Mouse (Mus musculus): Measurements from ENCODE around the gene Fxyd3.
A peak's percentile ranks its signal among the peaks of the same experiment; 100 is the strongest.

The Fxyd3 gene

DNA sequence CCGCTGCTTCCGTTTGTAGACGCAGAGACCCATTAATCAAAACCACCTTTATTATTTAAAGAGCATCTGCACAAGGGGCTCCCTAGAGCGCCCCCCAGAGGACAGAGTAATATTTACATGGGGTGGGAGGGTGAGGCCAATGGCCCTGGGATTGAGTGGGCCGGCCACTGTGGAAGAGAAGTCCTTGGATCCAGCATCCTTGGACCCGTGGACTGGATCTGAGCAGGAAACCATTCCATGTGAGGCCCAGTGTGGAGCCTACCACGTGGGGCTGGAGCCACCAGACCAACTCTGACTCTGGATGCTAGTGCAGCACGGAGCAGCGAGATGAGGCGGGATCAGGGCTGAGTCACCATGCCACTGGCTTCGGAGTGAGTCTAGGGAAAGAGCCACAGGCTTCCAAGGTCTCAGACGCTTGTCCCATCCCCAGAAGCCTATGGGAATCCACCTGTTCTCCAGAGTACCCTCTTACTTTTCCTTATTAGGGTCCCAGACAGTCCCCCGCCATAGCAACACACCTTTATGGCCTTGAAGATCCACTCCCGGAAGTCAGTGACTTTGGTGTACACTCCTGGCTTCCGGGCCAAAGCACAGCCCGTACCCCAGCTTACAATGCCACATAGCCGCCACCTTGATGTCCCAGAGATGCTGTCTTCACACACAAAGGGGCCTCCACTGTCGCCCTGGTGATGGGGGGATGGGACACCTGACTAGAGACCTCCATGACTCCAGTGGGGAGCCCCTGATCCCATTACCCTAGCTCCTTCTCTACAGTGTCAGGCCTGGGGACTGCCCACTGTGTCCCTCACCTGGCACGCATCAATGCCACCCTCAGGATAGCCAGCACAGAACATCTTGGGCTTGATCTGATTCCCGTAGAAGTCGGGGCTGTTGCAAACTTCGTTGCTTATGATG is 22.4 kb upstream of the Fxyd3 start:
- DNase-seq (ENCODE audit: low spot score), result no peak

DNA sequence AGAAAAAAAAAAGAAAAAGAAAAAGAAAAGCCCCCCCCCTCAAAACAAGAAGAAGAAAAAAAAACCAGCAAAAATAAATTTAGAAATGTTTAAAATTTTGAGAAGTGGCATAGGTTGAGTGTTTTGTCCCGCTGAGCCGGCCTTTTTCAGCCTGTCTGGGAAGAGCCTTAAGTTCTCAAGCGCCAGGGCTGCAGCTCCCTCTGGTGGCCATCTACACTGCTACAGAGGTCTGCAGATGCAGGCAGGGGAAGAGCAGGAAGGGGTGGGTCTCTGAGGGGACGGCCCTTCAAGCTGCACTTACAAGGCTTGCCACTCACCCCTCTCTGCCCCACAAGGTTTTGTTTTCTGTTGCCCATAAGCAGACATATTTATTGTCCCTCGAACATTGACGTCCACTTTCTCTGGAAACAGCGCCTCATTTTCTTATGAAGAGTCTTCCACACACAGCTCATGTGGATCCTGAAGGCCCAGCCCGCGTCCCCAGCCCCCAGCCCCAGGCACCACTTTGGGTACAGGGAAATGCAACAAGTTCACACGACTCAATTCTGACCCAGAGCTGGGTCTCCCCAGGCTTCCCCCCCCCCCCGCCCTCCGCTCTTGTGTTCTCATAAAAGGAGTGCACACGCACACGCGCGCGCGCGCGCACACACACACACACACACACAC is 21.2 kb upstream of the Fxyd3 start:
- peak; percentile 97 for DNase-seq (ENCODE audit: low spot score)

DNA sequence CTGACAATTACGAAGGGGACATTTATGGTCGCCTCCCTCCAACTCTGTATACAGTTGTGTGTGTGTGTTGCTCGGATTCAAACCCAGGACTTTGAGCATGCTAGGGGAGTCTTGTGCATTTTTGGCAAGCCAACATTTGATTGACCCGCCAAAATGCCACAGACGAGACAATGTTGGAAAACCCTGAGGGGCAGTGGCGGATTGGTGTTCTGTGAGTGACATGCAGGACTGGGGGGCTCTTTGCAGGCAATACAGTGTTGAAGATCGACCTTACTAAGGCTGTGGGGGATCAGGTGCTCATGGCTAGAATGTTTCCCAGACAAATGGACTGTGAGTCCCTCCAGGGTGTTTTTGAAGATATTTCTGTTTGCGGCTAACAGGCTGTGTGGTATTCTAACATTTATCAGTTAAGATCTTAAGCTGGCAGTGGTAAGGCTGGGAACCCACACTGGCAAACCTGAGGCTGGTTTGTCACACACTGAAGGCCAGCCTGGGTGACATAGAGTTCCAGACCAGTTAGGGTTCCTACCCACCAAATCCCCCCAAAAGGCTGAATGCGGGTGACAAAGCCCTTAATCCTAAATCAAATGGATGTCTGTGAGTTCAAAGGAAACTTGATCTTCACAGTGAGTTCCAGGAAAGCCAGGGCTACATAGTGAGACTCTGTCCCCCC is 20.5 kb upstream of the Fxyd3 start:
- no peak for DNase-seq (ENCODE audit: low spot score)

DNA sequence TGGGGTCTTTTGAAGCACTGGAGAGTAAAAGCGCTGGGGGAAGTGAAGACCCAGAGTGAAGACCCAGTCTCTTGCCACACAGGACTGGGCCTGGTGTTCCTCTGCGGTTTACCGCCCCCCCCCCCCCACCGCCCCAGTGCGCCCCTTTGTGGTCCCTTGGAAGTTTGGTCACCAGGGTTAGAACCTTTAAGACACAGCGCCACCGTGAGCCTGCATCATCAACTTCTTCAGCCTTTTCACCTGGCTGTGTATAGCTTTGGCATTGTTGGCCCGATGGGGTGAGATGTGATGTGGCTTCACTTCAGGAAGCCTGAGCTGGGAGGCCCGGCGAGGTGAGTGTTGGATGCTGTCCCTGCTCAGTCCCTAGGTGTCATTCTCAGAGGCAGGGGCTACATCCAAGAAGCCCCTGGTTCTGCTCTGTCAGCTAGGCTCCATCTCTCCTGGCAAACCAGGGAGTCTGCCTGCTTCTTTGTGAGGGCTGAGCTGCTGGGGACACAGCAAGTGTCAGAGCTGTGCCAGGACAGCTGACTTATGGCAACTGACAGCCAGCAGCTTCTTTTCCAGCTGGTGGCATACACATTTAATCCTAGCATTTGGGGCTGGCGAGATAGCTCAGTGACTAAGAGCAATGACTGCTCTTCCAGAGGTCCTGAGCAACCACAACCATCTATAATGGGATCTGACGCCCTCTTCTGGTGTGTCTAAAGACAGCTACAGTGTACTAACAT is 18.4 kb upstream of the Fxyd3 start:
- DNase-seq (ENCODE audit: low spot score), result no peak

DNA sequence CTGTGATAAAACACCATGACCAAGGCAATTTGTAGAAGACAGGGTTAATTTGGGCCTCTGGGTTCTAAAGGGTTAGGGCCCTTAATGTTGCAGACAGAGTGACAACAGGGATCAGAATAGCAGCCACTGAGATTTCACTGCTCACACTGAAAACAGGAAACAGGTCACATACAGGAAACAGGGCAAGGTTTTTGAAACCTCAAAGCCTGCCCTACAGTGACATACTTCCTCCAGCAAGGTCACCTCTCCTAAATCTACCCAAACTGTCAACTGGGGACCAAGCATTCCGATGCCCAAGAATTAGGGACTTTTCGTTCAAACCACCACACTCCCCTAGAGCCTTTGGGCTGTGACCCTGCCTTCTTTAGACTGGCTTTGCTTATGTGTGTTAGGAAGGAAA is 13.2 kb upstream of the Fxyd3 start:
- no peak for DNase-seq (ENCODE audit: low spot score)

DNA sequence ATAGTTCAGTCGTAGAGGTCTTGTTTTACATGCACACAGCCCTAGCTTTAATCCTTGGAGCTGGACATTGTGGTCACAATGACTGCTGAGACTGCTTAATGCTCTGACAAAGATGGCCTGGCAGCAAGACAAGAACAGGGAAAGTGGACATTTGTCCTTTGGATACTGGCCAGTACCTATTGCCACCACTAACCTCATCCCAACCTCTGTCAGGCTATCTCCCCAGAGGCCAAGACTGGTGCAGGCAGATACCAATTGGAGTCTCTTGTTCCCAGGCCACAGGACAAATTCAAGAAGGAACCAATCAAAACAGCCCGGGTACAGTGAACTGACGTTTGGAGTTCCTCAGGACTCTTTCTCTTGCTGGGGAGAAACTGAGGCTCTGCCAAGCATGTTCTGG is 11.7 kb upstream of the Fxyd3 start:
- no peak for DNase-seq (ENCODE audit: low spot score)

DNA sequence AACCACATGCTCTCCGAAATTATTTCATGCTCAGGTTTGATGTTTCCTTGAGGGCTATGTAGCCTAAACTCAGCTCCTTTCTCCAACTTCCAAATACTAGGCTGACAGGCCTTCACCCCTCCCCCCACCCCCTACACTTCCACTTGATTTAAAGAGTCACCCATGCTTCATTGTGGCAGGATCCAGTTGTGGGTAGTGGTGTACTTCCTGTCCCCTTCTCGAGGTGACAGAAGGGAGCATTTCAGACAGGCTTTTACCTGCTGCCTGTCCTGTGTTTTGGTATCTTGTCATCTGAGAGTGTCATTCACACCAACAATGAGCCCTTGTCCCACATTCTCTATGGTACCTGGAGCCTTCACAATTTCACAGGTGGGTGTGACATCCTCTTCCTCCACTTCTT is 10.8 kb upstream of the Fxyd3 start:
- no peak for DNase-seq (ENCODE audit: low spot score)

DNA sequence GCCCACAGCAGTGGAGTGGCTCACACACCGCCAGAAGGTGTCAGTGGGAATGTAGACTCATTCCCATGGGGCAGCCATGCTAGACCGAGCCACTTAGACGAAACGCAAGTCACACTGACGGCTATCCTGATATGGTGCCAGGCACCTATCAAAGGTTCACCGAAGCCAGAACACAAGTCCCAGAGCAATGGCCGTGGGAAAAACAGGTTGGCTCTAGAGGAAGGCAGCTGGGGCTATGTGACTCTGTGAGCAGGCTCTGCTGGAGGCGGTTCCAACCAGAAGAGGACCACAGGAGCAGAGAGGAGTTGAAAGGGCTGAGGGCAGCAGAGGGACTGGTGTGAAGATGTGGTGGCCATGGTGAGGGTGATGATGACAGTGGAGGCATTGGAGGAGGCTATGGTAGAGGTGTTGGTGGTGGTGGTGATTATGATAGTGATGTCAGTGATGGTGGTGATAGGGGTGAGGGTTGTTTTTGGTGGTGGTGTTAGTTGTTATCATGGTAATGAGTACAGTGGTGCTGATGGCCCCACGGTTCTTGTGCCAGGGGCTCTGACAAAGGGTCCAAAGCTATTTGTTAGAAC is 9.8 kb upstream of the Fxyd3 start:
- no peak for DNase-seq (ENCODE audit: low spot score)

DNA sequence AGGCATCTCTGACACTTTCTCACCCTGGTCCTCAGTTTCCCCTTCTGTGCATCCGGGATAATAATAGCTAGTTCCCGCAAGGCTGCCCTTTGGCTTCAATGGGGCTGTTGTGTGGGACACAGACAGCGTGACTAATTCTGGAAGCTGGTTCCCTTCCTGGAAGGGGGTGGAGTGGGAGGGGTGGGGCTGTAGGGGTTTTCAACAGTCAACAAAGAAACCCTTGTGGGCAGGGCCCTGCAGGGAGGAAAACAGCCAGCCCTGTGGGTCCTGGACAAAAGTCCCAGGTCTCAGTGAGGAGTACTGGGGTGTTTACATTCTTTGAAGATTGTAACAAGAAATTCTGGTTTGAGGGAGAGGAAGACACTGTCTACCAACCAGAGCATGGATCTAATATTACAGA is 8.7 kb upstream of the Fxyd3 start:
- peak; percentile 34 for DNase-seq (ENCODE audit: low spot score)

DNA sequence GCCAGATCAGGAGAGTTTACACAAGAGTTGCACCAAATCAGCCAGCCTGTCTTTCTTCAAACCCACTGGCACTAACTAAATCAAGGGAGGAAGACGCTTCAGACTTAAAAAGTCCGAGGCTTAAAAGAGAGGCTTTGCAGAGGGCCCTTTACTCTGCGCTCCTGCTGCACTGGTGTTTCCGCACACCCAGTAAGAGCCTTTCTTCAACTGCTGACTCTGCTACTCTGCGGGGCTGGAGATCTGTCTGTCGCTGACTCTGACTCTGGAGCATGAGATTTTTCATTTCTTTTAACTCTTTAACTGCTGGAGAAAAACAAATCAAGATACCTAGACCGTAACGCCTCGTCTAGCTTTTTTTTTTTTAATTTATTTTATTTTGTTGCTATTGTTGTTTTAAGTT is 7.6 kb upstream of the Fxyd3 start:
- DNase-seq (ENCODE audit: low spot score), result no peak

DNA sequence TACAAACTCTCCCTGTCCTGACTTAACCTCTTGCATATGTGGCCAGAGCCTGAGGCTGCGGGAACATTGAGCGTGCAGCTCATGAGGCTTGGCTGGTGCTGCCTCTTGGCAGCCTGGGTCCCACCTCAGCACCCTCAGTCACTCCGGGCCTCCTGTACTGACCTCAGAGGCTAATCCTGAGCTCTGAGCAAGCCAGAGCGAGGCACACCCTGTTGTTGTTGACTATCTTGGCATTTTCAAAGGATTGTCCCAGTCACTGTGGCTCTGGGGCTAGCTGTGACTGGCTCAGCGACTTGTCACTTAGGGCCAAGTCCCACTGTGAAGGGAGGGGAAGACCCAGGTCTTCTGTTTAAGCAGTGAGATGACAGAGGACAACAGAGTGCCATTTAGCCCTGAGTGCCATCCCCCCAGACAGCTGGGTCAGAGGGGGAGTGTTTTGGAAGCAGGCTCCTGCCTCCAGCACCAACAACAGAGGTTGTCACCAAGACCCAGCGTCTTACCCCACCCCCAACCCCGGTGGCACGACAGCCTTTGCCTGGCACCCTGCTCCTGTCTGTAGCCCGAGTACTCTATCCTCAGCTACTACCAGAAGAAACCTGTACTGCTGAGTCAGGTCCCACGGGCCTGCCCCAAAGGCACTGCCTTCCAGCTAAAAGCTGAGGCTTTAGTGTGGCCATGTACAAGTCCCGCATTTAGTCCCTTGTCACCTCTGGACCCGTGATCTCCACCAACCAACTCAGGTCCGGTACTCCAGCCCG is 6.5 kb upstream of the Fxyd3 start:
- peak; percentile 36 for DNase-seq (ENCODE audit: low spot score)

DNA sequence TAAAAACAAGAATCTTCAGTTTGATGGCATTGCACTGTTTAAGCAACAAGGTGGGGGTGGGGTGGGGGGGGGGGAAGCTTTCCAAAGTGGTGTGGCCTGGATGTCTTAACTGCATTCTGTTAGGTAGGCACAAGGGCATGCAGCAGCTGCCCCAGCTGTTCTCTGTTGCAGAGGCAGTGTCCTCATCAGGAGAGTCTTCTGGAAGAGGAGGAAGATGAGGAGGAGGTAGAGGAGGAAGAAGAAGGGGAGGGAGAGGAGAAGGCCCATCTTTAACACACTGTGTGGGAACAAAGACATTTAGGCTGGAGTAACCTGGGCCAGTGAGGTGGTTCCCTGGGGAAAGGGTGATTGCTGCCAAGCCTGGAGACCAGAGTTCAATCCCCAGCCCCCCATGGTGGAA is 5.6 kb upstream of the Fxyd3 start:
- no peak for DNase-seq (ENCODE audit: low spot score)

DNA sequence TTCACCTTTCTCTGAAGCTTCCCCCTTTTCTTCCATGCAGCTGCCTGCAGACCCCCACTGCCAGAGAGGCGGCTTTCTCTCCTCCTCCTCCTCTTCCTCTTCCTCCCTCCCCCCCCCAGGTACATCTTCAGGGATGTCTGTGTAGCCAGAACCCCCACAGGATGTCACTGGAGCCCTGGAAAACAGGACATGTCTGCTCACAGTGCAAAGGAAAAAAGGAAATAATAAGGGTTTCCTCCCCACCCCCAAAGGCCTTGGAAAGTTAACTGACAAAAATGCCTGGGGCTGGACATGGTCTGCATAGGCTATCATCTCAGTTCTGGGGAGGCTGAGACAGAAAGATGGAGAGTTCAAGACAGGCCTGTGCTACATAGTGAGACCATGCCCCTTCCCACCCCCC is 4.6 kb upstream of the Fxyd3 start:
- no peak for DNase-seq (ENCODE audit: low spot score)

DNA sequence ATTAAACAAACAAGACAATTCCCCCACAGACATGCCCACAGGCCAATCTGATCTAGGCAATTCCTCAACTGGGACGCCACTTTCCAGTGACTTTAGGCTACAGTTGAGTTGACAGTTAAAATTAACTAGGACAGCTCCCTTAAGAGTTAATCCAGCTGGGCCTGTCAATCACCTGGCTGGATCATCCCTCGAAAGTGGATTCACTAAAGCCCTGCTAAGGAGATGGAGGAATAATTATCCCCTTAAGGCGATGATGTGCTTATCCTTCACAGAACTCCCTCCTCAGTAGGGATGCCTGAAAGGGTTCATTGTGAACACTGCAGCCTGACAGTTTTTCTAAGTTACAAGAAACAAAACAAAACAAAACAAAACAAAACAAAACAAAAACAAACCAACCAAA is 4.1 kb upstream of the Fxyd3 start:
- DNase-seq (ENCODE audit: low spot score), result no peak

DNA sequence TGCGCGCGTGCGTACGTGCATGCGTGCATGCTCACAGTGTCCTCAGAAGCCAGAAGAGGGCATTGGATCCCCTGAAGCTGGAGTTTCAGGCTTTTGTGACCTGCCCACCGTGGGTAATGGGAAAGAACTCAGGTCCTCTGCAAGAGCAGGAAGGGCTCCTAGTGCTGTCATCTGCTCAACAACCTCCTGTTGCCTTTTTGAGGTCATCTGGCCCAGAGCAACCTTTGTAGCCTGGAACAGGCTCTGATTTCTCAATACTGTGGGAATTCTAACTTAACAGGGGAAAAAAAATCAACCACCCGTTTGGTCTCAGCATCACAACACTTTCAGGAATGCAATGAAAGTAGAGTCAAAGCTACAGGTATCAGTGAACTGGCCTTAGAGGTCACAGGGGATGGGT is 3.2 kb upstream of the Fxyd3 start:
- DNase-seq (ENCODE audit: low spot score), result no peak

DNA sequence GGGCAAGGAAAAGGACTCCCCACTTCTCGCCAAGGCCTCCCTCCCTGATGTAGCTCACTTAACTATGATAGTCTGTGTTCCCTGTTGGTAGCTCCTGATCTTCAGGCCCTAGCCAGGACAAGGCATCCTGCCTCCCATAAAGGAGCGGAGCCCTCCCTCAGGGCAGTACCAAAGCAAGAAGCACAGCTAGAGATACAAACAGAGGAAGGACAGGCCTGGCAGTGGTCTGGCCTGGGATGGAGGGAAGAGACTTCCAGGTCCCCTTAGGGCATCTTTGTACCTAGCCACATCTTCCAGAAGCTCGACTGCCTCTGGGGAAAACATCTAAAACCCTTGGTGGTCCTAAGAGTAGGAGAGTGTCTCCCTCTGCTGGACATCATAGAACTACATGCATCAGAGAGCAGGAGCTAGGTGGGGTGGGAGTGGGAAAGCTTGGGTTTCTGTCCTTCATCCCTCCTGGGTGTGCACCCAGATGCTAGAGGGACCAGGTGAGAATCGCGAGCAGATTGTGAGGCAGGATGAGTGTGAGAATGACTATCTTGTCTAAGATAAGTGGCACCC is 1.5 kb upstream of the Fxyd3 start:
- peak; percentile 80 for DNase-seq (ENCODE audit: low spot score)

DNA sequence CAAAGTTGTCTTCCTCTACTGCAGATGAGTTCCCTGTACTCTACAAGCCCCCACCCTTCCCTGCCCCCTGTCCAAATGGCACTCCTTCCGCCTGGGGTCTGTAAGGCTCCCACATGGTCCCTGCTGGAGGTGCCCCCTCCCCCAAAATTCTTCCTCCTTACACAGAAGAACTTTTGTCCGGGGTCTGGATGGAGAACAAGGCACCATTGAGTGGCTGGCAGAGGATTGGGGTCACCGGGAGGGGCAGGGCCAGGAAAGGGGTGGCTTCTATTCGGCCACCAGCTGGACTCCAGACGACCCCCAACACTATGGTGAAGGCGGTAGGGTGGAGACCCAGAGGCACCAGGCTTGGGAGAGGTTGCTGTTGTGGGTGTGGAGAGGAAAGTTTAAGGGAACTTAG is 966 bp upstream of the Fxyd3 start:
- no peak for DNase-seq (ENCODE audit: low spot score)

DNA sequence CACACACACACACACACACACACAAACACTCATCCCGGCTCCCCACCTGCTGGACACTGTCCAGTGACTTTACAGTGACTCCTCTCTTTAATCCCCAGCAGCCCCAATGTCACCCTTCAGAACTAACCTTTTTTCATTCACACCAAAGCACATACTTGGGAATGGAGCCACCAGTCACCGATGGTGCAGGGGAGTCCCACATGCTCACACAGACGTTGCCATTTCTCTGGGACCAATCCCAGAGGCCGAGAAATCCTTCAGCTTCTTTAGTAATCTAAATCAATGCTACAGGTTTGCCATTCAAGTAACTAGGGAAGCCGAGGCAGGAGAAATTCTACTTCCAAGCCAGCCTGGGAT is 1.8 kb downstream of the Fxyd3 start:
- DNase-seq (ENCODE audit: low spot score), result no peak

DNA sequence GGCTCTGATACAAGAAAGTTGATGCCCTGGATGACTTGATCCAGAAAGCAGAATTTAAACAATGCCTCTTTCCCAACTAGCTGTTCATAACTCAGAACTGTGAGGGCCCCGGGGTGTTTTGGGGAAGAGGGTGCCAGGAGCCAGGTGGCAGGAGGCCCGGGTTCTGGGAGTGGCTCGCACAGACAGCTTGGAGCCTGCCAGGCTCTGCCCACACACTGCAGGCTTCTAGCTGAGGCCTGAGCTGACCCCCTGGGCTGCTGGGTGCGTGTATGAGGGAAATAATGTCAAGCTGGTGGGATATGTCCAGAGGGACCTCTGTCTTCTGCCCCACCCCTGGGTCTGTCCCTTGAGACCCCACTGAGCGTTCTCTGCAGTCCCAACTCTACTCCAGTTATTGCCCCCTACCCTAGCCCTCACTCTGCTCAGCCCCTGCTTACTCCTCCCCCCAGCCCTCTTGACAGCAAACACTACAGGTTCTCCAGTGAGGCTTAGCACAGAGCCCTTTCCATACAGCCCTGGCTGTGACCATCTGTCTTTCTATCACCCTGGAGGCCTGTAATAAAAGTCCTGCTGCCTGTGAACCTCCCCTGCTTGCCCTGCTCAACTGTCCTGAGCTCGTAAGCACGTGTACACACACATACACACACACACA is 2.3 kb downstream of the Fxyd3 start:
- no peak for DNase-seq (ENCODE audit: low spot score)

DNA sequence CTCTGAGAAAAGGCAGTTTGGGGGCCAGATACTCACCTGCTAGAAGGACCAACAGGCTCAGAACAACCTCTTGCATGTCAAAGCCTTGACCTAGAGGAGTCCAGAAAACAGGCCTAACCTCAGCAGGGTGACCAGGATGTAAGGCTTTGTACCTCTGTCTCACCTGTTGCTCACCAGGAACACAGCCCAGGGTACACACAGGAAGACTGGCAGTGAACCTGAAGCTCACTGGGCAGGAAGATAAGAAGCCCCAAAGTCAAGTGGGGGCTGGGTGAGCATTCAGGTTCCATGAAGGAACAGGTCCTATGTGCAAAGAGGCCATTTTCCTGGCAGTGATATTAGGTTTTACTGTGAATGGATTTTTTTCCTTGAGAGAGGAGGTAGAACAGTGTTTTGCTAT is 3.0 kb downstream of the Fxyd3 start:
- no peak for DNase-seq (ENCODE audit: low spot score)

DNA sequence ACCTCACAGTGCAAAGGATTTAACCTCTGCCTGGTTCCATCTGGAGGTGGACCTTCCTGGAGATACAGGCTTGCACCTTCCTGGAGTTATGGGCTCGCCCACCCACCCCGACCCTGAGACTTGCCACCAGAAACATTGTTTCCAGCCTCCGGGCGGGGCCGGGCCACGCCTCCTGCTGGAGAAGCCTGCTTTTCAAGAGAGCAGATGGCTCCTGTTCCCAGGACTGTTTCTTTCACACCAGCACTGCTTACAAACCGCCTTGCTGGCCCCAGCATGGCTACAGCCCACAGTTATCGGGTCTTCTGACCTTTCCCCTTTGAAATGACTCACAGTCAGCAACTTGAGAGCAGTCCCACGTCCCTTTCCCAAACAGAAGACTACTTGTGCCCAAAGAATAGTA is 4.2 kb downstream of the Fxyd3 start:
- no peak for DNase-seq (ENCODE audit: low spot score)
